Mouse (Mus musculus): ENCODE measurements at regions not wholly inside any gene's neighbourhood (a gene's known extent, or its start where the extent isn't known, plus 50 kb on each side); places are given as distances from the start of the nearest gene placed in this dataset.
A peak's percentile ranks its signal among the peaks of the same experiment; 100 is the strongest.

GRCm38 (mm10) chr6:94405371-94406076 lies 94.6 kb upstream of the Slc25a26 start:
- no peak overlapping the region for H3K27ac ChIP-seq (ENCODE audit: insufficient read depth, low read length)
- H3K36me3 ChIP-seq (ENCODE audit: control insufficient read depth, insufficient read depth, low read length, poor library complexity, severe bottlenecking), result no peaks in the 10 kb centered on the region
- no peaks in the 10 kb centered on the region for H3K4me1 ChIP-seq (ENCODE audit: control insufficient read depth, insufficient read depth, low read length)
- no peak overlapping the region for H3K4me3 ChIP-seq (ENCODE audit: low read depth, low read length)
- no peak overlapping the region for H3K9ac ChIP-seq (ENCODE audit: low read depth, poor library complexity, severe bottlenecking)
- no peaks in the 10 kb centered on the region for H3K9me3 ChIP-seq (replicated peaks; ENCODE audit: control insufficient read depth, insufficient read depth, low read length, poor library complexity, severe bottlenecking)
- no peak for TF ChIP-seq POLR2A (IDR thresholded peaks at IDR 0.05; ENCODE audit: insufficient read depth, low read length)
- TF ChIP-seq EP300 (IDR thresholded peaks at IDR 0.05; ENCODE audit: insufficient read depth, low read depth, low read length), result no peak
- TF ChIP-seq CTCF (IDR thresholded peaks at IDR 0.05; ENCODE audit: low read depth, low read length), result no peak
- no peaks in the 10 kb centered on the region for H3K27me3 ChIP-seq (ENCODE audit: control insufficient read depth, insufficient read depth, low read length, poor library complexity, severe bottlenecking)

GRCm38 (mm10) chr6:94401617-94402481 lies 98.3 kb upstream of the Slc25a26 start:
- TF ChIP-seq POLR2A (IDR thresholded peaks at IDR 0.05; ENCODE audit: insufficient read depth, low read length) (no peak), EP300 (IDR thresholded peaks at IDR 0.05; ENCODE audit: insufficient read depth, low read depth, low read length) (no peak), CTCF (IDR thresholded peaks at IDR 0.05; ENCODE audit: low read depth, low read length) (no peak)
- Histone ChIP-seq H3K9me3 (replicated peaks; ENCODE audit: control insufficient read depth, insufficient read depth, low read length, poor library complexity, severe bottlenecking) (no peaks in the 10 kb centered on the region), H3K27ac (ENCODE audit: insufficient read depth, low read length) (no peak overlapping the region), H3K4me1 (ENCODE audit: control insufficient read depth, insufficient read depth, low read length) (no peaks in the 10 kb centered on the region), H3K36me3 (ENCODE audit: control insufficient read depth, insufficient read depth, low read length, poor library complexity, severe bottlenecking) (no peaks in the 10 kb centered on the region), H3K9ac (ENCODE audit: low read depth, poor library complexity, severe bottlenecking) (no peak overlapping the region), H3K27me3 (ENCODE audit: control insufficient read depth, insufficient read depth, low read length, poor library complexity, severe bottlenecking) (no peaks in the 10 kb centered on the region), H3K4me3 (ENCODE audit: low read depth, low read length) (no peak overlapping the region)

- H3K9ac ChIP-seq (ENCODE audit: low read depth, poor library complexity, severe bottlenecking), result no peak overlapping the region
- no peaks in the 10 kb centered on the region for H3K27me3 ChIP-seq (ENCODE audit: control insufficient read depth, insufficient read depth, low read length, poor library complexity, severe bottlenecking)
- no peak overlapping the region for H3K27ac ChIP-seq (ENCODE audit: insufficient read depth, low read length)
- no peaks in the 10 kb centered on the region for H3K36me3 ChIP-seq (ENCODE audit: control insufficient read depth, insufficient read depth, low read length, poor library complexity, severe bottlenecking)
- no peaks in the 10 kb centered on the region for H3K4me1 ChIP-seq (ENCODE audit: control insufficient read depth, insufficient read depth, low read length)
- H3K4me3 ChIP-seq (ENCODE audit: low read depth, low read length), result no peak overlapping the region
- no peak for TF ChIP-seq EP300 (IDR thresholded peaks at IDR 0.05; ENCODE audit: insufficient read depth, low read depth, low read length)
- TF ChIP-seq CTCF (IDR thresholded peaks at IDR 0.05; ENCODE audit: low read depth, low read length), result no peak
- TF ChIP-seq POLR2A (IDR thresholded peaks at IDR 0.05; ENCODE audit: insufficient read depth, low read length), result no peak
- no peaks in the 10 kb centered on the region for H3K9me3 ChIP-seq (replicated peaks; ENCODE audit: control insufficient read depth, insufficient read depth, low read length, poor library complexity, severe bottlenecking)
These were observed 99.0 kb upstream of the Slc25a26 start for GRCm38 (mm10) chr6:94401061-94401591.

GRCm38 (mm10) chr6:94400471-94401051 lies 99.6 kb upstream of the Slc25a26 start:
- Histone ChIP-seq H3K4me1 (ENCODE audit: control insufficient read depth, insufficient read depth, low read length) (no peaks in the 10 kb centered on the region), H3K27ac (ENCODE audit: insufficient read depth, low read length) (no peak overlapping the region), H3K4me3 (ENCODE audit: low read depth, low read length) (peak overlapping the region; percentile 13), H3K36me3 (ENCODE audit: control insufficient read depth, insufficient read depth, low read length, poor library complexity, severe bottlenecking) (no peaks in the 10 kb centered on the region), H3K9ac (ENCODE audit: low read depth, poor library complexity, severe bottlenecking) (no peak overlapping the region), H3K9me3 (replicated peaks; ENCODE audit: control insufficient read depth, insufficient read depth, low read length, poor library complexity, severe bottlenecking) (no peaks in the 10 kb centered on the region), H3K27me3 (ENCODE audit: control insufficient read depth, insufficient read depth, low read length, poor library complexity, severe bottlenecking) (no peaks in the 10 kb centered on the region)
- TF ChIP-seq CTCF (IDR thresholded peaks at IDR 0.05; ENCODE audit: low read depth, low read length), result peak; percentile 80
- no peak for TF ChIP-seq EP300 (IDR thresholded peaks at IDR 0.05; ENCODE audit: insufficient read depth, low read depth, low read length)

GRCm38 (mm10) chr6:94391134-94391533 lies 107.4 kb upstream of the Magi1 start:
- no peaks in the 10 kb centered on the region for H3K36me3 ChIP-seq (ENCODE audit: control insufficient read depth, insufficient read depth, low read length, poor library complexity, severe bottlenecking)
- TF ChIP-seq CTCF (IDR thresholded peaks at IDR 0.05; ENCODE audit: low read depth, low read length) (no peak), POLR2A (IDR thresholded peaks at IDR 0.05; ENCODE audit: insufficient read depth, low read length) (no peak)
- H3K4me1 ChIP-seq (ENCODE audit: control insufficient read depth, insufficient read depth, low read length), result no peaks in the 10 kb centered on the region
- no peak overlapping the region for H3K4me3 ChIP-seq (ENCODE audit: low read depth, low read length)
- H3K27ac ChIP-seq (ENCODE audit: insufficient read depth, low read length), result no peak overlapping the region
- H3K9me3 ChIP-seq (replicated peaks; ENCODE audit: control insufficient read depth, insufficient read depth, low read length, poor library complexity, severe bottlenecking), result no peaks in the 10 kb centered on the region
- no peaks in the 10 kb centered on the region for H3K27me3 ChIP-seq (ENCODE audit: control insufficient read depth, insufficient read depth, low read length, poor library complexity, severe bottlenecking)
- no peak overlapping the region for H3K9ac ChIP-seq (ENCODE audit: low read depth, poor library complexity, severe bottlenecking)

Data from ES-Bruce4 (cell line).